Mouse (Mus musculus): ENCODE data around the gene Lbx2.

Lbx2 gene

GRCm38 (mm10) chr6:83108762-83109668 is 22.8 kb downstream of the Lbx2 start, which contains the start of gene Mrpl53:
Gene Mrpl53 (plus strand): TSS chr6:83109040.
- peak; percentile 63 to 74 for DNase-seq (ENCODE audit: low spot score in 2 of 2)

DNA sequence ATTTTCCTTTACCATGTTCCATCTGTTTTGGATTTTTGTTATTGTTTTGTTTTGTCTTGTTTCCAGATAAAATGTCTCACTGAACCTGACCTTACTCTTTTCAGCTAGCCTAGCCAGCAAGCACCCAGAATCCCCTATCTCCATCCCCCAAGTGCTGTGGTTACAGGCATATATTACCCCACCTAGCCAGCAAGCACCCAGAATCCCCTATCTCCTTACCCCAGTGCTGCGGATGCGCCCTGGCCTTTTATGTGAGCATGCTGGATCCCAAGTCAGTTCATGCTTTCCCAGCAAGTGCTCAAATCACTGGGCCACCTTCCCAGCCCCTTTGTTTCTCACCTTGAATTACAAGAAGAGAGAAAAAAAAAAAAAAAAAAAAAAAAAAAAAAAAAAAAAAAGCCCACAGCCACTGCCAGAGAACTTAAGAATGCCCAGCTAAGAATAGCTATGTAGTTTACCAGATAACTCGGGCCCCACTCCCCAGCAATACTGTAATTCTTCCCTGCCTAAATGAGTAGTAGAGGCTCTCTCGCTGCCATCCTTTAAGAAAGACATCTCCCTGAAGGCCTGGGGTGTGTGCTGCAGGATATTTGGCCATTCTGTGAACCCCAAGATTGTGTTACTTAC is 25.5 kb downstream of the Lbx2 start:
- DNase-seq (ENCODE audit: low spot score in 2 of 2): no peak

DNA sequence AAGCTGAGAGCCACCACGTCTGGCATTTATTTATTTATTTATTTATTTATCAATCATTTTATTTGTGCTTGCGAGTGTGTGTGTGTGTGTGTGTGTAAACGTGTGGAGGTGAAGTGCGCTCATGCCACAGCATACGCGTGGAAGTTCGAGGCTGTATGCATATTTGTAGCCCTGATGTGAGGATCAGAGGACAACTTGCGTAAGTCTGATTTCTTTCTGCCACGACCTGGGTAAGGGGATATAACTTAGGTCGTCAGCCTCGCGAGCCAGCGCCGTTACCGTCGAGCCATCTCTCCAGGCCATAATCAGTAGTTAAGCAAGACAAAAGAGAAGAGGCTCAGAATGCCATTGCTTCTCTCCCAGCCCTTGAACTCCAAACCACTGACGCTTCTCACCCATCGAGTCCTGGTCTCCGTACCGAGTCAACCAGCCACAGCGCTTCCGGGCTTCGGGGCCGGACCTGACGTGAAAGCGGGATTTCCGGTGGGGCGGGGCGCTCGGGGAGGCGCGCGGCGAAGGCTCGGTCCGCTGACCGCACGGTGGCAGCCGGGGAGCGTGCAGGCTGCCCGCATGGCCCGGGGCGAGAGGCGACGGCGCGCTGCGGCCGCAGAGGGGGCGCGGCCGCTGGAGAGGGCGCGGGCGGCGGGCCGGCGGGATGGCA is 29.0 kb downstream of the Lbx2 start, which contains the start of gene Mogs:
Mogs (plus strand) TSS at position 486 of the 661 bp plus-strand sequence.
- DNase-seq (ENCODE audit: low spot score in 2 of 2): peak; percentile 85 to 88

- no peak for DNase-seq (ENCODE audit: low spot score in 2 of 2)
These were observed 29.7 kb downstream of the Lbx2 start for GRCm38 (mm10) chr6:83115682-83116372.

GRCm38 (mm10) chr6:83116373-83117164 is 30.4 kb downstream of the Lbx2 start:
- no peak for DNase-seq (ENCODE audit: low spot score in 2 of 2)

GRCm38 (mm10) chr6:83117165-83117438 is 30.9 kb downstream of the Lbx2 start:
- DNase-seq (ENCODE audit: low spot score in 2 of 2): no peak

GRCm38 (mm10) chr6:83117616-83118015 is 31.4 kb downstream of the Lbx2 start:
- DNase-seq (ENCODE audit: low spot score in 2 of 2): no peak

GRCm38 (mm10) chr6:83118369-83118768 is 32.2 kb downstream of the Lbx2 start:
- no peak for DNase-seq (ENCODE audit: low spot score in 2 of 2)

DNA sequence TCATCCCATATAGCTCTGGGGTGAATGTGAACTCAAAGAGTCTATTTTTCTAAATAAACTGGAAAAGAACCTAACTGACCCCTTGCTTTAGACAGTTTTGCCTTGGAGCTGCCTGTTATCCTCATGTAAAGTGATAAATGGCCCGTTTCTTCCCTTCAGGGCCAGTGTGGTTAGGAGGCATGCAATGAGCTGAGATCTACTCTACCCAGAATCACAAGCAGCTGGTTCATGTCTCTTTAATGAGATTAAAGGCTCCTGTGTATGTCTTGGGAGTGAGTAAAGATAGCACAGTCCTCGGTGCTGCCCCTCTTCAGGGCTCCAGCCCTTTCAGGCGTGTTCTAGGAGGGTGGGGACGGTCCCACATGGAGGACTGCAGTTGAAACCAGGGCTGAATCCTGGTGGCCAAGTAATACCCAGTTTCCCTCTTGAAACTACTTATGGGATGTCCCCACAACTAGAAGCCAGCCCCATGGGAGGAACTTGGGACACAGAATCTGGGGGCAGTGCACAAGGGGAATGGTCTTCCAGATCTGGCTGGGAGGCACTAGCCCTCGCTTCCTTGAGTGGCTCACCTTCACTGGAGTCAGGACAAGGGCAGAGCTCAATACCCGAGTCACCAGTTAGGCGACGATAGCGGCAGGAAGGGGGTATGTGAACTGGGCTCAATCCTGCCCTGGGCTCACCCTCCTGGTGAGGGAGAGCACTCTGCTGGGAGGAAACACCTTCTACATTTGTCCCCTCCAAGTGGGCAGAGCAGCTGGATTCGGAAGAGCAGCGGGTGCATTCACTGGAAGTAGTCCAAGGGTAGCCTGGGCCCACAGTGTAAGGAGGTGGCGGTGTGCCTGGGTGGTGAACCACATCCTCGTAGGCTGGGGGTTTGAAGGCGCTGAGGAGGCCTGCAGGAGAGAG is 32.9 kb downstream of the Lbx2 start:
- DNase-seq (ENCODE audit: low spot score in 2 of 2): no peak

GRCm38 (mm10) chr6:83119734-83120051 is 33.5 kb downstream of the Lbx2 start:
- DNase-seq (ENCODE audit: low spot score in 2 of 2): no peak

- peak; percentile 88 to 92 for DNase-seq (ENCODE audit: low spot score in 2 of 2)
These were observed 35.0 kb downstream of the Lbx2 start, which contains the start of gene Wbp1 for GRCm38 (mm10) chr6:83120930-83121862. Gene Wbp1 (minus strand): TSS chr6:83121559.

DNA sequence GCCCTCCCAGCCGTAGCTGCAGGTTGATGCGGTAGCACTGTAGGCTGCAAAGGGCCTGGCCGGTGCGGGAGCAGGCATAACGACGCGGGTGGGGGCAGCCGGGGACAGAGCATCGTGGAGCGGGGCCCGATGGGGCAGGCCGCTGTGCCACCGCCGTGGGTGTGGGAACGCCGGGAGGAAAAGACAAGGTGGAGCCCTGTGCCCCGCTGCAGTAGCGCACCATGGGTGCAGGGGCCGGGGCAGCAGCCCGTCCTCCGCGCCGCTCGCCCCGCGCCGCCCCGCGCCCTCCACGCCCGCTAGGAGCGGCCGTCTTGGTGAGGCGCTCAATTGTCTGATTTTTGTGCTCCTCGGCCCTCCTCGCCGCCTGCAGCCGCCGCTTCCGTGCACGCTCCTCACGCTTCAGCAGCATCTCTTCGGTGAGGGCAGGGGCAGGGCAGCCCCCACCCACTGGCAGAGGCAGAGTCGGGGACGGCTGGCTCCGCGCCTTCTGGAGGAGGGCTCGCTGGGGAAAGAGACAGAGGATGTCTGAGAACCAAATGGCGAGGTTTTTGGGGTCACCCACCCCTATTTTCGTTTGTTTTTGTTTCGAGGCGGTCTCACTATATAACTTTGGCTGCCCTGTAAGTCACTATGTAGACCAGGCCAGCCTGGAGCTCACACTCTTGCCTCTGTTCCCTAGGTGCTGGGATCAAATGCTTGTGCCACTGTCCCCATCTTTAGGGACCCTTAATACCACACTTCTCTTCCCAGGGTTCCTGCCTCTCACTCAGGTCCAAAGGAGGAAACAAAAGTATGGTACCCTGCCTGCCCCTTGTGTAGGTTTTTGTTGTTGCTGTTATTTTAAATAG is 35.9 kb downstream of the Lbx2 start:
- no peak for DNase-seq (ENCODE audit: low spot score in 2 of 2)

GRCm38 (mm10) chr6:83122961-83123360 is 36.8 kb downstream of the Lbx2 start:
- no peak for DNase-seq (ENCODE audit: low spot score in 2 of 2)

GRCm38 (mm10) chr6:83124851-83125312 is 38.7 kb downstream of the Lbx2 start:
- peak; percentile 70 to 81 for DNase-seq (ENCODE audit: low spot score in 2 of 2)

DNA sequence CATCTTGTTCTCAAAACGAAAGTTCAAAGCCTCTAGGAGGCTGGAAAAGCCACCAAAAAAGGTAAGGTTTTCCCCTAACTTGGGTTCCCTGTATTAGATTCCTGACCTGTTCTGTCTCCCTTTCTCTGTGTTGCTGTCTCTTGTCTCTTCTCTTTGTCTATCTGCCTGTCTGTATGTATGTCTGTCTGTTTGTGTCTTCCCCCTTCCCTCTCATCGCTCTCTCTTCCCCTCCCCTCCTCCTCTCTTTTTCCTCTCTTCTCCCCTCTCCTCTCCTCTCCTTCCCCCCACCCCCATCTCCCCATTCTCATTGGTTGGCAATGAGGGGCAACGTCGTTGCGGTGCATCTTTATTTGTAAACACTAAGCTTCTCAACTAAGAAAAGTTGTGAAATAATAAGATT is 39.2 kb downstream of the Lbx2 start, which contains the start of gene Ino80b:
Ino80b (minus strand) TSS at position 101 of the 400 bp plus-strand sequence.
- no peak for DNase-seq (ENCODE audit: low spot score in 2 of 2)

- no peak for DNase-seq (ENCODE audit: low spot score in 2 of 2)
These were observed 41.3 kb downstream of the Lbx2 start for GRCm38 (mm10) chr6:83127419-83127818.

- DNase-seq (ENCODE audit: low spot score in 2 of 2): no peak
These were observed 45.4 kb downstream of the Lbx2 start for GRCm38 (mm10) chr6:83131469-83132034.
